Mouse (Mus musculus) heart, embryonic 14.5 days (tissue): Measurements from ENCODE around the gene Tnni2. TPM values are rescaled to one million over a fixed set of nuclear protein-coding genes. Genes with fewer than 3 reads are reported as not detected.

Experiments used
- ATAC-seq: fragments of 200-750 bp; cut with Nextera tagmentation; 2 replicates; pipeline ENCODE4 v1.8.0; 2017; ENCODE audit warnings: low read depth, moderate TSS enrichment; ENCODE audit not compliant: insufficient number of reproducible peaks, insufficient read depth, low FRiP score
- H3K27ac ChIP-seq, 2 experiments: fragments of 200-500 bp in 1 of 2; fragments of 300-500 bp in 1 of 2; sonication (generic) in 1 of 2; replicated peaks in 1 of 2; 2 replicates each; pipeline ENCODE4 v1.5.1; 2012 to 2014; ENCODE audit warnings: low read depth in 2 of 2, low read length in 2 of 2, control low read depth in 1 of 2, mild to moderate bottlenecking in 1 of 2, mixed read lengths in 1 of 2; ENCODE audit not compliant: control insufficient read depth in 1 of 2, insufficient read depth in 1 of 2
- H3K27me3 ChIP-seq: fragments of 300-500 bp; sonication (generic); 2 replicates; pipeline ENCODE4 v1.6.1; 2014; ENCODE audit warnings: mild to moderate bottlenecking, low read length, control low read depth; ENCODE audit not compliant: control insufficient read depth, insufficient read depth
- H3K36me3 ChIP-seq: fragments of 300-500 bp; sonication (generic); 2 replicates; pipeline ENCODE4 v1.6.1; 2014; ENCODE audit warnings: mild to moderate bottlenecking, control low read depth, low read length, mixed read lengths; ENCODE audit not compliant: control insufficient read depth, insufficient read depth
- H3K4me1 ChIP-seq, 2 experiments: fragments of 200-500 bp in 1 of 2; fragments of 300-500 bp in 1 of 2; sonication (generic) in 1 of 2; 2 replicates each; pipeline ENCODE4 v1.6.1; 2012 to 2014; ENCODE audit warnings: low read length in 2 of 2, control low read depth in 1 of 2, mixed read lengths in 1 of 2; ENCODE audit not compliant: control insufficient read depth in 2 of 2, insufficient read depth in 2 of 2
- H3K4me2 ChIP-seq: fragments of 300-500 bp; sonication (generic); 2 replicates; pipeline ENCODE4 v1.6.1; 2014; ENCODE audit warnings: mild to moderate bottlenecking, low read length
- H3K4me3 ChIP-seq, 2 experiments: fragments of 200-500 bp in 1 of 2; fragments of 300-500 bp in 1 of 2; sonication (generic) in 1 of 2; 2 replicates each; pipeline ENCODE4 v1.5.1; 2012 to 2014; ENCODE audit warnings: low read length in 2 of 2, mild to moderate bottlenecking in 2 of 2, control low read depth in 1 of 2, low read depth in 1 of 2, moderate library complexity in 1 of 2; ENCODE audit not compliant: control insufficient read depth in 1 of 2, insufficient read depth in 1 of 2
- H3K9ac ChIP-seq: fragments of 300-500 bp; sonication (generic); 2 replicates; pipeline ENCODE4 v1.6.1; 2014; ENCODE audit warnings: mild to moderate bottlenecking, low read length
- H3K9me3 ChIP-seq: fragments of 300-500 bp; sonication (generic); 2 replicates; pipeline ENCODE4 v1.6.1; 2016; ENCODE audit warnings: low read length, control low read depth; ENCODE audit not compliant: control insufficient read depth
- WGBS: fragments of 180-500 bp; shearing (Covaris S2); extraction: QIAGEN DNeasy Blood & Tissue Kit; methylation state at CpG from one replicate; pipeline ENCODE4 v1.1.7; 2014; 5-methylcytosine and 5-hydroxymethylcytosine counted together
- polyA plus RNA-seq: library from polyadenylated mRNA; unstranded; fragments of >200 nt; fragmentation: Nextera tagmentation; extraction: Ambion mirVana; gene quantifications from 2 replicates; pipeline ENCODE4 v1.2.1, GENCODE M21; 2014

Gene Tnni2
- polyA plus RNA-seq = 24.1 and 31.7 TPM in 2 replicates

GRCm38 (mm10) chr7:142441585-142441984 is at the start of gene Tnni2:
Tnni2 (plus strand) TSS chr7:142441808.
- 74% methylated on average over 9 of the region's 9 CpGs for WGBS
- no peak within 1 kb of the TSS for H3K4me2 ChIP-seq
- ATAC-seq = no peak

GRCm38 (mm10) chr7:142393191-142393590 is 48.4 kb upstream of the Tnni2 start:
- Histone ChIP-seq H3K9me3 (no peaks in the 10 kb centered on the region), H3K4me1 (0 out of 4 replicates have a peak, but pooled peaks cover 0 to 4% of the 10 kb centered on the region in 2 experiments), H3K9ac (no peak overlapping the region), H3K4me3 (no peak overlapping the region), H3K27me3 (no peaks in the 10 kb centered on the region), H3K27ac (no peak overlapping the region), H3K36me3 (no peaks in the 10 kb centered on the region), H3K4me2 (no peak overlapping the region)
- 20% methylated on average over 4 of the region's 4 CpGs for WGBS
- peak; percentile 37; the same call in 1 of the 2 replicates for ATAC-seq

More at GRCm38 (mm10) chr7:142441585-142441984, at the start of gene Tnni2:
- H3K4me3 ChIP-seq = no peak within 1 kb of the TSS
- H3K36me3 ChIP-seq = no peaks in the 10 kb centered on the region
- H3K9me3 ChIP-seq = no peaks in the 10 kb centered on the region
- H3K27me3 ChIP-seq = no peaks in the 10 kb centered on the region
- peak within 1 kb of the TSS; percentile 64 for H3K9ac ChIP-seq
- peak within 1 kb of the TSS; percentile 64 to 71 for H3K27ac ChIP-seq
- peaks cover 21 to 22% of the 10 kb centered on the region in 2 experiments for H3K4me1 ChIP-seq

DNA sequence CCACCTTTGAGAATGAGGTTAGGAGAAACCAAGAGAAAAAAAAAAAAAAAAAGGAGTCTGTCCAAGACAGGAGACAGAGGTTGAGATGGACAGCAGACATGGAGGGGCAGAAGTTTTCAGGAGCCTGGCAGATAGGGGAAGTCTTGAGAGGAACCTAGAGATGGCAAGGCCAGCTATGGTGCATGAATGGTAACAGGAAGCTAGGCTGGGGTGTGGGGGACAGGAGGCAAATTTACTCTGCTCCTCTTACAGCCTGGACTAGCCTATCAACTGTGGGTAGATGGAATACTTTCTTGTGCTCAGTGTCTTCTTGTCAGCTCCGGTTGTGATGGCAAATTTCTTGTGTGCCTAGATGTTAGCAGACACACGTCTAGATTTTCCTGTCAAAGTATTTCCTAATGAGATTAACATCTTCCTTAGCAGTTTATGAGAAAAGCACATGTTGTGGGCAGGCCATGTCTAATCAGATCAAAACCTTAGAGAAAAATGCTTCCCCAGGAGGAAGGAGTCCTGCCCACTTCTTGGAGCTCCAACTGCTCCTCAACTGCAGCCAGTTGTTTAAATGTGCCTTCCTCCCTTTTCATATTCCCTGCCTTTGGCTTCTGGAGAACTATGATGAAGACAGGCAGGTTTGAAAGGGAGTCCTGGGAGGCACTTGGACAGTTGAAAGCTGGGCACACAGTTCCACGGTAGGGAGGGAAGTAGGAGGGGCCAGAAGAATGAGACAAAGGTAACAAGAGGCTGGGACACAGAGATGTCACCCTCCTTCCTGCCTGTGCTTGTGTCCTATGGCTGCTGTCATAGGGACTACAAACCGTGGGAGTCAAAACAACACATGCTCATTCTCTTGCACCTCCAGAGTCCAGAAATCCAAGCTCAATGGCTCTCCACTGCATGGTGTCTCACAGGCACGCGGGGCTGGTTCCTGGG is 47.1 kb upstream of the Tnni2 start:
- 0 out of 4 replicates have a peak, but pooled peaks cover 0 to 4% of the 10 kb centered on the region in 2 experiments for H3K4me1 ChIP-seq
- H3K4me3 ChIP-seq = no peak overlapping the region
- no peaks in the 10 kb centered on the region for H3K9me3 ChIP-seq
- no peak overlapping the region for H3K27ac ChIP-seq
- ATAC-seq = no peak
- H3K27me3 ChIP-seq = no peaks in the 10 kb centered on the region
- no peak overlapping the region for H3K9ac ChIP-seq
- 59% methylated on average over 6 of the region's 6 CpGs for WGBS
- H3K4me2 ChIP-seq = no peak overlapping the region
- H3K36me3 ChIP-seq = no peaks in the 10 kb centered on the region

GRCm38 (mm10) chr7:142395472-142395871 is 46.1 kb upstream of the Tnni2 start:
- no peak overlapping the region for H3K27ac ChIP-seq
- no peak for ATAC-seq
- 83% methylated on average over 4 of the region's 4 CpGs for WGBS
- 0 out of 4 replicates have a peak, but pooled peaks cover 0 to 4% of the 10 kb centered on the region in 2 experiments for H3K4me1 ChIP-seq
- H3K4me2 ChIP-seq = no peak overlapping the region
- no peaks in the 10 kb centered on the region for H3K36me3 ChIP-seq
- H3K9ac ChIP-seq = no peak overlapping the region
- H3K4me3 ChIP-seq = no peak overlapping the region
- H3K9me3 ChIP-seq = no peaks in the 10 kb centered on the region
- H3K27me3 ChIP-seq = no peaks in the 10 kb centered on the region

DNA sequence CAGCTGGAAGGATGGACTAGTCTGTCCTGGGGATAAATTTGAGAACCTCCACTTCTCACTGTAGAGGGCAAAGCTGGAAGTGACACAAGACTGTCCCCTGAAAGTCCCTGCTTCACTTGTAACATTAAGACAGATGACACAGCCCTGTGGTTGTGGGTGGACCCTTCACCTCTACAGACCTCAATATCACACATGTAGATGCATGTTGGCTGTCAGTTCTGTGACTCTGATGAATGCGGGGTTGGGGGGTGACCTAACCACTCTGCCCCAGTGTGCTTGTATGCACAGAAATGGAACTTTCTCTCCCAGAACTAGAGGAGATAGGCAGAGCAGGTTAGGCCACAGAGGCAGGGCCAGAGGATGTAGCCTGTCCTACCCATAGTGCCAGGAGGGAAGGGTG is 45.0 kb upstream of the Tnni2 start:
- Histone ChIP-seq H3K4me1 (peaks cover 0 to 9% of the 10 kb centered on the region in 2 experiments; a peak in 1 of 4 replicates), H3K36me3 (no peaks in the 10 kb centered on the region), H3K4me3 (no peak overlapping the region), H3K27me3 (no peaks in the 10 kb centered on the region), H3K9ac (no peak overlapping the region), H3K4me2 (no peak overlapping the region), H3K27ac (no peak overlapping the region), H3K9me3 (no peaks in the 10 kb centered on the region)
- no peak for ATAC-seq
- 71% methylated on average over 1 of the region's 1 CpGs for WGBS

DNA sequence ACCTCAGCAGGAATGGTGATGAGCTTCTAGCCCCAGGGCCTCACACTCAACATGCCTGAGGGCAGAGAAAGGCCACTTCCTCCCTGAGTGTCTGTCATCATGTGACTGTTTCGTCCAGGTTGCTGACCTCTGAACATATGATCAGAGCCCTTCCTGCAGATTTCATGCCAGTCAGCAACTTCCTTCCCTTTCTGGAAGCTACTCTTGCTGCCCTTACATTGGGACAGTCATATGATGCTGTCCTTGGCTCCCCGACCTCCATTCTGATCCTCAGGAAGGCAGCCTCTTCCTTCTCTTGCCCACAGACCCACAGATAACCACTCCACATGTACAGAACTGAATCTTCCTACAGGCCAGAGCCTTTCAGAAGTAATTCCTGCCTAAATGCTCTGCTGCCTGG is 43.6 kb upstream of the Tnni2 start:
- no peak overlapping the region for H3K9ac ChIP-seq
- H3K4me1 ChIP-seq = peaks cover 0 to 9% of the 10 kb centered on the region in 2 experiments; a peak in 1 of 4 replicates
- no peaks in the 10 kb centered on the region for H3K36me3 ChIP-seq
- 47% methylated on average over 2 of the region's 2 CpGs for WGBS
- H3K4me3 ChIP-seq = no peak overlapping the region
- ATAC-seq = no peak
- no peaks in the 10 kb centered on the region for H3K9me3 ChIP-seq
- H3K27me3 ChIP-seq = no peaks in the 10 kb centered on the region
- no peak overlapping the region for H3K4me2 ChIP-seq
- H3K27ac ChIP-seq = no peak overlapping the region

- Histone ChIP-seq H3K27ac (no peak overlapping the region), H3K4me2 (no peak overlapping the region), H3K27me3 (no peaks in the 10 kb centered on the region), H3K9me3 (no peaks in the 10 kb centered on the region), H3K9ac (no peak overlapping the region), H3K4me1 (peaks cover 0 to 9% of the 10 kb centered on the region in 2 experiments; a peak in 1 of 4 replicates), H3K36me3 (no peaks in the 10 kb centered on the region), H3K4me3 (no peak overlapping the region)
- 92% methylated on average over 1 of the region's 1 CpGs for WGBS
- no peak for ATAC-seq
These were observed 42.4 kb upstream of the Tnni2 start for GRCm38 (mm10) chr7:142399250-142399649.
